Mouse (Mus musculus): ENCODE results near the gene Kl.

Kl gene

DNA sequence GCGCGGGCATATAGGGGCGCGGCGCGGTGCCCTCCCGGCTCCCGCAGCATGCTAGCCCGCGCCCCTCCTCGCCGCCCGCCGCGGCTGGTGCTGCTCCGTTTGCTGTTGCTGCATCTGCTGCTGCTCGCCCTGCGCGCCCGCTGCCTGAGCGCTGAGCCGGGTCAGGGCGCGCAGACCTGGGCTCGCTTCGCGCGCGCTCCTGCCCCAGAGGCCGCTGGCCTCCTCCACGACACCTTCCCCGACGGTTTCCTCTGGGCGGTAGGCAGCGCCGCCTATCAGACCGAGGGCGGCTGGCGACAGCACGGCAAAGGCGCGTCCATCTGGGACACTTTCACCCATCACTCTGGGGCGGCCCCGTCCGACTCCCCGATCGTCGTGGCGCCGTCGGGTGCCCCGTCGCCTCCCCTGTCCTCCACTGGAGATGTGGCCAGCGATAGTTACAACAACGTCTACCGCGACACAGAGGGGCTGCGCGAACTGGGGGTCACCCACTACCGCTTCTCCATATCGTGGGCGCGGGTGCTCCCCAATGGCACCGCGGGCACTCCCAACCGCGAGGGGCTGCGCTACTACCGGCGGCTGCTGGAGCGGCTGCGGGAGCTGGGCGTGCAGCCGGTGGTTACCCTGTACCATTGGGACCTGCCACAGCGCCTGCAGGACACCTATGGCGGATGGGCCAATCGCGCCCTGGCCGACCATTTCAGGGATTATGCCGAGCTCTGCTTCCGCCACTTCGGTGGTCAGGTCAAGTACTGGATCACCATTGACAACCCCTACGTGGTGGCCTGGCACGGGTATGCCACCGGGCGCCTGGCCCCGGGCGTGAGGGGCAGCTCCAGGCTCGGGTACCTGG lies 488 bp downstream of the Kl start:
- POLR2A ChIA-PET = interaction anchor here in 2 of 4 experiments (0.6 to 0.9 kb wide), 3 partner anchors 9 to 273 kb away, joined by 3 to 4 read pairs (median 3); no protein-coding TSS in a partner anchor
- CTCF ChIA-PET = interaction anchor here in 1 of 4 experiments (1.1 kb wide), 1 partner anchor 102 kb away, joined by 3 read pairs; no protein-coding TSS in a partner anchor

- CTCF ChIA-PET = no interaction called here
Observed at GRCm38 (mm10) chr5:150954791-150955190, 2.4 kb downstream of the Kl start.

GRCm38 (mm10) chr5:150959861-150960260 lies 7.5 kb downstream of the Kl start:
- ChIA-PET POLR2A (interaction anchor here in 1 of 4 experiments (1.6 kb wide), 1 partner anchor 13 kb away, joined by 3 read pairs; no protein-coding TSS in a partner anchor), CTCF (interaction anchor here in 1 of 4 experiments (0.6 kb wide), 1 partner anchor 14 kb away, joined by 3 read pairs; no protein-coding TSS in a partner anchor)

More at GRCm38 (mm10) chr5:150954791-150955190, 2.4 kb downstream of the Kl start:
- POLR2A ChIA-PET = no interaction called here

DNA sequence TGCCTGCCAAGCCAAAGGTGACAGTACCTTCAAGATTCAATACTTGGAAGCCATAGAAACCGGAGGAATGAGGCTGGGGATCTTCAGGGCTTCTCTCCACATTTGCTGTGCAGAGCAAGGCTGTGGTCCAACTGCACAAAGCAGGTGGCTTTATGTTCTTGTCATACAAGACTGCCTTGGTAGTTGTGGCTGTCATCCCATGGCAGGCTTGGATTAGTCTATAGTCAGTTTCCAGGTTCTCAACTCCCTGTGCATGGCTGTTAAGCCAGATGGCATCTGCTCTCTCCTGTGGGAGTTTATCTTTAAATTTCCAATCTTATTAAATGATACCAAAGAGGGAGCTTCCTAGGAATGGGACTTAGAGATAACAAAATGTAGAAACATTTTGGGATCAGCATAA lies 9.2 kb downstream of the Kl start:
- ChIA-PET CTCF (no interaction called here), POLR2A (no interaction called here)

GRCm38 (mm10) chr5:150962756-150963155 lies 10.3 kb downstream of the Kl start:
- POLR2A ChIA-PET = no interaction called here
- CTCF ChIA-PET = no interaction called here

DNA sequence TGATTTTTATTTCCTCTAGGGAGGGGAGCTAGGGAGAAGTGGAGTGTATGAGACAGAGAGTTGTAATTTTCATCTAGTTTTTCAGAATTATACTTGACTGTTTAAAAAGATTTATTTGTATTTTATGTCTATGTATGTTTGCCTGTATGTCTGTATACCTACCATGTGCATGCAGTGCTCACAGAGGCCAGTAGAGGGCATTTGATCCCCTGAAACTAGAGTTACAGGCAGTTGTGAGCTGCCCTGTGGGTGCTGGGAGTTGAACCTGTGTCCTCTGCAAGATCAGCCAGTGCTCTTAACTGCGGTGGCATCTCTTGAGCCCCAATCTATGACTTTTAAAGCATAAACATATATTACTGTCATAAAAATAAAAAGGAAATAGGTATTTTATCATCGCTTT lies 15.5 kb downstream of the Kl start:
- CTCF ChIA-PET = interaction anchor here in 1 of 4 experiments (1.3 kb wide), 1 partner anchor 87 kb away, joined by 4 read pairs; no protein-coding TSS in a partner anchor
- POLR2A ChIA-PET = no interaction called here

DNA sequence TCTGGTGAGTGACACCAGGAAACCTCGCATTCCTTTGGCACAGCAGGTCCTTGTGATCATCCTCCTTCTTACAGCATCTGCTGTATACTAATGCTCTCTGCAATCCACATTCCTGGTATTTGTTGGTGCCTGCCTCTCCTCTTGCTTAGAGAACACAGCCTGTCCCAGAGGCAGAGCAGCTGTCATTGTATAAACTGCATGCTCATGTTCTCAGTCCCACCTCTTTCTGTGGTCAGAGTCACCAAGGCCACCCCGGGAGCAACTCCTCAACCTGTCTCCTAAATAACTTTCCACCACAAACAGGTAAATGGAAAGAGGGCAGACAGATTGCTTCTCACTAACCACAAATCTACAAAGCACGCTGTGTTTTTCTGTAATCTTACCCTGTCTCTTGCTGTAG lies 18.1 kb downstream of the Kl start:
- POLR2A ChIA-PET = interaction anchor here in 1 of 4 experiments (0.7 kb wide), 1 partner anchor 131 kb away, joined by 3 read pairs; no protein-coding TSS in a partner anchor
- CTCF ChIA-PET = no interaction called here

DNA sequence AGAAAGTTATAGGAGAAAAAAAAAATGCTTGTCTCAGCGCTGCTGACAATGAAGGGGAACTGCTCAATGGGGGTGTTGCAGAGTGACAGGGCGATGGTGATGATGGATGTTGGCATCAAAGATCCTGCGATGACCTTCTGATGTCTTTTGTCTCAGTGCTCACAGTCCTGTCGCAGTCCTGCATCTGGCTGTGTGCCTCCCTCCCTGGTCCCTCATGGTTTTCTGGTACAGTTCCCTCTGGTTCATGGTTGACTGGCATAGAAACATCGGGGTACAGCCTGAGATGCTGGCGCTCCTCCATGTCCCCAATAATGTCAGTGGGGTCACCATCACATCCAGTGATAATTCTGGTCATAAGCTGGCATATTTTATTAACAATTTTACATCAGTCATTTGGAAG lies 18.7 kb downstream of the Kl start:
- CTCF ChIA-PET = no interaction called here

DNA sequence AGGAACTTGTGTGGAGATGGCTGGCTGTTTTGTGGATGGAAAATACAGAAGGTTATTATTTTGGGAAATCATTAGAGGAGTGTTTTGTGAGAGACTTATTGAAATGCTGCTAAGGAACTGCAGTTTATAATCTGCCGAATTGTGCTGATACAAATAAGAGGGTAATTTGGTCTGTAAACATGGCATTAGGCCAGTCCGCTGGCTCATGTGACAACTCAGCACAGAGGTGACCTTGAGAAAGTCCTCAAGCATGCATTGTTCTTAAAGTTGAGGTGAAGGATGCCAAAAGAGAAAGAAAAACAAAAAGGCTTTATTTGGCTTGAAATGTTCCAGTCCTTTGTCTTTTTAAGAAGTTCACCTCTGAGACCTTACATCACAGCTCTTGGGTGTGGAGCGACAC lies 21.8 kb downstream of the Kl start:
- CTCF ChIA-PET = no interaction called here
- POLR2A ChIA-PET = interaction anchor here in 1 of 4 experiments (0.6 kb wide), 1 partner anchor 83 kb away, joined by 3 read pairs; no protein-coding TSS in a partner anchor

More for the DNA sequence above, 18.7 kb downstream of the Kl start:
- POLR2A ChIA-PET = interaction anchor here in 1 of 4 experiments (0.7 kb wide), 1 partner anchor 131 kb away, joined by 3 read pairs; no protein-coding TSS in a partner anchor

GRCm38 (mm10) chr5:150977383-150977958 lies 25.1 kb downstream of the Kl start:
- CTCF ChIA-PET = no interaction called here
- POLR2A ChIA-PET = no interaction called here

DNA sequence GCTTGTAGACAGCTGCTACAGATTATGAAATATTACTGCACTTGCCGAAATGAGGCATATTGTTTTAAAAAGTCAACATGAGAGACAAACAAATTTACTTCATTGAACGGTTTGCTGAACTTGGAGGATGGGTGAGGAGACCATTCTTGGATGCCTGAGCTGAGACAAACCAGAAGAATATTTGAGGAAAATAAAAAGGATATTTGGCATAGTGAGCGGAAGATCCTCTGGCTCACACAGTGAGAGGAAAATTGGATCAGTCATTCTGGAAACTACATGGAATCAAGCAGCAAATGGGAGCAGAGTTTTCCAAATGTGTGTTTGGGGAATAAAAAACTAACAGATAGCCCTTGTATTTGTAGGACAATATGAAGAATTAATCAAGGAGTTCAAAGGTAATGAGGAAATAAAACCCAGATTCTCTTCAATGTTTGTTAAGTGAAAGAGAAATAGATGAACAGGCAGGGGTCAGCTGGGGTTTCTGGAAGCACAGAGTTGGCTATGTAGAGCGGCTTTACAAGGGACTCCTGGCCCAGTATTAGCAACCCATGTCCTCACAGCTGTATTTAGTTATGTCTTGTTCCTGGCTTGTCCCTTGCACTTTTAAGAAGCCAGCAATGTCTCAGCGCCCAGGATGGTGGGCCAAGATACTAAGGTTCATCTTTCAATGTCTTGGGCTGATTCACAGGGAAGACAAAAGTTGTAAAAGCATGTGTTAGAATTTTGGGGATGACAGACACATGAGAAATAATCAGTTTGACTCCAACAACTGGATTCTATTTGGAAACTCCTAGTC lies 27.1 kb downstream of the Kl start:
- ChIA-PET CTCF (interaction anchor here in 2 of 4 experiments (0.6 to 1.7 kb wide), 3 partner anchors 8 to 187 kb away, joined by 3 to 4 read pairs (median 3); no protein-coding TSS in a partner anchor), POLR2A (interaction anchor here in 2 of 4 experiments (0.6 kb wide), 3 partner anchors 34 to 1478 kb away, joined by 3 to 4 read pairs (median 3); no protein-coding TSS in a partner anchor)

GRCm38 (mm10) chr5:150982082-150982481 lies 29.7 kb downstream of the Kl start:
- ChIA-PET CTCF (interaction anchor here in 2 of 4 experiments (0.6 to 2.3 kb wide), 2 partner anchors 37 to 73 kb away, joined by 4 to 5 read pairs; no protein-coding TSS in a partner anchor), POLR2A (no interaction called here)

DNA sequence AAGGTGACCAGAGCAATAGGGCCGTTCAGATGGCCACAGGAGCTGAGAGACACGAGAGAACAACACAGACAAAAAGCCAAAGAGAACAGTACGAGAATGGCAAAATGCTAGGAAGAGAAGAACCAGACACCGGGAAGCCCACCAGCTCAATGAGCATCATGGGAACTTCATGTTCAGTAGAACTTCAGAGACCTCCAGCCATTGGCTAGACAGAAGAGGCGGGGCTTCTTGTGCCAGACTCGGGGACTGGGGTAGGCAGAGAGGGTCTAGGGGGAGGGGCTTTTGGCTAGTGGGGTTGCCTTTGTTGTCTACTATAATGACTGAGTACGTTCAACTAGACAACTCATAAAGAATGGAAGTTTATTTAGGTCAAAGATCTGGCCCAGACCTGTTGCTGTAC lies 41.7 kb downstream of the Kl start:
- POLR2A ChIA-PET = interaction anchor here in 1 of 4 experiments (0.5 kb wide), 1 partner anchor 48 kb away, joined by 5 read pairs; no protein-coding TSS in a partner anchor
- CTCF ChIA-PET = no interaction called here

DNA sequence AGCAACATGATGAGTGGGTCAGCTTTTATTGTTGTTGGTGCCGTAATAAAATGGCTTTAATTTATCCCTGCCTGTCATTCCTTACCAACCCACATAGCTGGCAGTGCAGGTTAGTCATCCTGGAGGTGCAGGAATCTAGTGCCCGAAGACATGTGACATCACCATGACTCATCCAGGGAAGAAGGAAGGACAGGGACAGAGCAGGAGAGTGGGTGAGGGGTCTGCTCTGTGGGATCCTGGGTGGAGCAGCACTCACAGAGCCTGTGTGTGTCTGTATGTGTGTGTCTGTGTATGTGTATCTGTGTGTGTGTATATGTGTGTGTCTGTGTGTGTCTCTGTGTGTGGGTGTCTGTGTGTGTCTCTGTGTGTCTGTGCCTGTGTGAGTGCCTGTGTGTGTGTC lies 44.2 kb downstream of the Kl start:
- ChIA-PET POLR2A (interaction anchor here in 1 of 4 experiments (0.7 kb wide), 1 partner anchor 74 kb away, joined by 4 read pairs; no protein-coding TSS in a partner anchor), CTCF (interaction anchor here in 2 of 4 experiments (0.5 to 1.3 kb wide), 4 partner anchors 9 to 1572 kb away, joined by 3 to 8 read pairs (median 4); no protein-coding TSS in a partner anchor)

DNA sequence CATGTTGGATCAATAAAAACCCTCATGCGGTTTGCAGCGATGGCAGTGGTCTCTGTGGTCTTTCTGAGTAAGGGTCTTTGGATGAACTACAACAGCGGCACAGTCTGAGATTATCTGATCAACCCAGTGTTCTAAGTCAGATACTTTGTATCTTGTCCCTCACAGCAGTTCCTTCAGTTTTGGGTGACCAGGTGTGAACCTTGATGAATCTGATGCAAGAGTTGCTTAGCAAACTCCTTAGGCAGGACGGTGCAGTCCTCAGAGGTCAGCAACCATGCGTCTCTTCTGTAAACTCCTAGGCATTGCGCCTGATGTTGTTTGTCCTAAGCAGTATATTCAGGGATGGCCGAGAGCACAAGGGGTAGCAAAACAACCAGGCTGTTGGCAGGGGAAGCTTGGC lies 48.7 kb downstream of the Kl start:
- CTCF ChIA-PET = no interaction called here
- POLR2A ChIA-PET = no interaction called here

DNA sequence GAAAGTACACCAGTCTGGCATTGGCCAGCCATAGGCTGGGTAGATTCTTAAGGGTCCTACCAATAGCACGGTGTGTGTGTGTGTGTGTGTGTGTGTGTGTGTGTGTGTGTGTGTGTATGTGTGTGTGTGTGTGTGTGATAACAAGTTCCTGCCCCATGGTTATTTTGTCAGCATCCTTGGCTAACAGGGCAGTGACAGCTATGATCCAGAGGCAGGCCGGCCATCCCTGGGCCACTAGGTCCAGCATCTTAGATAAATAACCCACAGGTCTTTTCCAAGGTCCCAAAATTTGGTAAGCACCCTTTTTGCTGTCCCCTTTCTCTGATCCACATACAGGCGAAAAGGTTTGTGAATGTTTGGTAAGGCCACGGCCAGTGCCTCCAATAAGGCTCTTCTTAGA lies 49.6 kb downstream of the Kl start:
- POLR2A ChIA-PET = interaction anchor here in 1 of 4 experiments (0.6 kb wide), 1 partner anchor 442 kb away, joined by 3 read pairs; no protein-coding TSS in a partner anchor

GRCm38 (mm10) chr5:151004216-151004755 lies 51.9 kb downstream of the Kl start:
- ChIA-PET CTCF (no interaction called here), POLR2A (no interaction called here)

More for the DNA sequence above, 49.6 kb downstream of the Kl start:
- CTCF ChIA-PET = no interaction called here

- POLR2A ChIA-PET = interaction anchor here in 2 of 4 experiments (0.6 to 1.2 kb wide), 5 partner anchors 14 to 344 kb away, joined by 3 to 5 read pairs (median 3); no protein-coding TSS in a partner anchor
Observed at GRCm38 (mm10) chr5:151018450-151018849, 66.0 kb downstream of the Kl start.

More at GRCm38 (mm10) chr5:151018450-151018849, 66.0 kb downstream of the Kl start:
- CTCF ChIA-PET = interaction anchor here in 1 of 4 experiments (0.6 to 1.4 kb wide), 2 partner anchors 353 to 451 kb away, joined by 4 read pairs; no protein-coding TSS in a partner anchor
